Mouse (Mus musculus) left cerebral cortex, postnatal 36 days (tissue): ENCODE data around the gene Gm3233. TPM values are rescaled to one million over a fixed set of nuclear protein-coding genes. Genes with fewer than 3 reads are reported as not detected.
"Not testable (repeated sequence)": the region's sequence is repeated elsewhere in the genome, so short reads cannot be mapped to it uniquely, and the experiment has no call there.

ENCODE experiments used
- DNase-seq, 2 experiments: peaks; one replicate each; pipeline ENCODE4 v3.0.0; 2021 to 2022; ENCODE audit warnings: low spot score in 2 of 2, mixed read lengths in 1 of 2
- intact Hi-C: fragments of 180-260 bp; cut with DNase I; formaldehyde crosslinking; loops from one replicate; pipeline ENCODE4 v1.15.1; 2025
- total RNA-seq, 2 experiments: library from RNA; stranded (reverse); gene quantifications; 2 replicates each; pipeline ENCODE4 v1.2.3; 2021

Gm3233 gene
- not detected for total RNA-seq

DNA sequence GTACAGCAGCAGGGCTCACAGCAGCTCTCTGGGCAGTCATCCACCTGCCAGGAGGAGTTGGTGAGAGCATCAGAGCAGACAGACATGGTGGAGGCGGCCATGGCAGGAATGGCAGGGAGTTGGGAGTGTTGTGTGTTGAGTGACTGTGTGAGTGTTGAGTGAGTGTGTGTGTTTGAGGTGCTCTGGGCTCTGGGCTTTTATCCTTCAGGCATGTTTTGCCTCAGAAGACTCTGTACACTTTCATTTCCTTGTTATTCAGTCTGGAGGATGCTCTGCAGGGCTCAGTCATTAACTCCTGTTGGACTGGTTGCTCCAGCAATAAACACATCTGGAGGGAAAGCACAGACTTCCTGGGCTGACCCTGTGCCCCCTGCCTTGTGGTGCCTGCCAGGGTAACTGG, at the start of gene Gm3233:
Gene Gm3233 (minus strand): TSS at position 101 of the 400 bp plus-strand sequence.
- DNase-seq, intact Hi-C loops: not testable (repeated sequence)

DNA sequence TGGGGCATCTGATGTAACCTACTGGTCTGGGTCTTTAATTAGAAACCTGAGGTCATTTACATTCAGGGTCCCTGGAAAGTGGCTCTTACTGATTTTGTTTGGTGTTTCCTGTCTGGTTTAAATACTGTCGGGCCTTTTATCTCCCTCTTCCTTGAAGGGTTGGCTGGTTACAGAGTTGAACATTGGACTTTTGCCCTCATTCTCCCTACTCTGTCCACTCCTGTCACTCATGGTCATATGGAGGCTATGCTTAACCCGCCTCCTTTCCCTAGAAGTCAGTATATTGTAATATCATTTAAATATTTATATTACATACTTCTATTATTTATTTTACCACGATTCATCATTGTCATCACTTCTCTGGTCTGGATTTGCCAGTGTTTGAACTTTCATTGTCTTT, 44.6 kb upstream of the Gm3233 start:
- intact Hi-C loops = no loop called here
- DNase-seq = no peak

DNA sequence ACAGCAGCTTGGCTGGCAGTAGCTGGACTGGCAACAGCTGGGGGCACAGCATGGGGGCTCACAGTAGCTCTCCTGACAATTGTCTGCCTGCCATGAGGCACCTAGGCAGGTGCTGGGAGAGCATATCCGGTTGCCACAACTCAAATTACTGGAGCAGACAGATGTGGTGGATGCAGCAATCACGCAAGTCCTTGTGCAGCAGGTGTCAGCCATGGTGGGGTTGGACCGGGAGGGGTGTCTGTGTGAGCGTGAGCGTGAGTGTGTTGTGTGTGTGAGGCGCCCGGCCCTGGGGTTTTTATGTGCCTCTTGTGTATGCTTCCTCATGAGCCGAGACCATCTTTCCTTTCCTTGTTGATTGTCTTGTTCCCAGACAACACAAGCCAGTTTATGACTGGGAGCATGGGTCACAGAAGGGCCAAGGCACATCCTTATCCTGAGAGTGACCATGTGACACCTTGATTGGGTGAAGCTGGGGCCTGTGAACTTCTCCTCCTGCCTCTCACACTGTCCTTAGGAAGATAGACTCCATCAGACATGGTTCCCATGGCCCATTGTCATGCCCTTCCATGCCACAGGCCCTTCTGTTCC, 39.5 kb upstream of the Gm3233 start, which contains the start of gene Gm19668:
Gene Gm19668 (minus strand): TSS at position 213 of the 588 bp plus-strand sequence.
- no peak for DNase-seq
- intact Hi-C loops = no loop called here

DNA sequence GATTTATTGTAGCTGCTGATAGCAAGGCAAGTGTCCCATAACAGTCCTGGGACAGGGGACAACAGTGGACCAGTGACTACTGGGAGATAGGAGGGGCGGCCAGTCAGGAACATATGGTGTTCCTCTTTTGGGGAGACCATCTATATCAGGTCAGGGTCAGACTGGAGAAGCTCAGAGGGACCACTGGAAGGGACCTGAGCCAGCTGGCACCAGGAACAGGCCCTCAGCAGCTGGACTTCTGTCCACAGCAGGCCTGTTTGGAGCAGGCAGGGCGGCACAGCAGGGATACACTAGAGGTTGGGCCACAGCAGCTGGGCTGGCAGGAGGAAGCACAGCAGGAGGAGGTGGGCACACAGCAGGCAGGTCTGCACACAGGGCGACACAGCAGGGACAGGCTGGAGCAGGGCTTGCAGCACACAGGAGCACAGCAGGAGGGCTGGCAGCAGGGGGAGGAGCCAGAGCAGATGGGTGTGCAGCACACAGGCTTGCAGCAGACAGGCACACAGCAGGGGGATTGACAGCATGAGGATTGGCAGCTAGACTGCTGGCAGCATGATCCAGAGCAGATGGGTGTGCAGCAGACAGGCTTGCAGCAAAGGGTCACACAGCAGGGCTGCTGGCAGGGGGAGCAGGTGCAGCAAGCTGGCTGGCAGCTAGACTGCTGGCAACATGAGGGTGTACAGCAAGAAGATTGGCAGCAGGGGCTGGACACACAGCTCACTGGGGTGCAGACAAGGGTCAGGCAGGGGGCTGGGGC, 38.9 kb upstream of the Gm3233 start:
- intact Hi-C loops = not testable (repeated sequence)

DNA sequence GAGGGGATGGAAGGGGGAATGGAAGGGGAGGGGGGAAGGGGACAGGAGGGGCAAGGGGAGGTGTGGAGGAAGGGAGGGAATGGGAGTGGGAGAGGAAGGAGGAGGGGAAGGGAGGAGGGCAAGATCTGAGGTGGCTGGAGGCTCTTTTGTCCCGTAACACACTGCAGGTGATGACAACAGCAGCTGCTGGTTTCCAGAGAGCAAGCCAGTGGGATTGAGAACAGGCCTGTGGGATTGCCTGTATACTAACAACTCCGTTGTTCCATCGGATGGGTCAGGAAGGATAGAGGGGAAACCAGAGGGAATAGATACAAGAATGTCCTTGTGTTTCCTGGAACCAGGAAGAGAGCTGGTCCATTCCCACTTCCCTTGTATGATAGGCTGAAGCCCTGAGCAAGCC, 38.2 kb upstream of the Gm3233 start:
- intact Hi-C loops = no loop called here
- DNase-seq = no peak

More for the DNA sequence above, 38.9 kb upstream of the Gm3233 start:
- not testable (repeated sequence) for DNase-seq

DNA sequence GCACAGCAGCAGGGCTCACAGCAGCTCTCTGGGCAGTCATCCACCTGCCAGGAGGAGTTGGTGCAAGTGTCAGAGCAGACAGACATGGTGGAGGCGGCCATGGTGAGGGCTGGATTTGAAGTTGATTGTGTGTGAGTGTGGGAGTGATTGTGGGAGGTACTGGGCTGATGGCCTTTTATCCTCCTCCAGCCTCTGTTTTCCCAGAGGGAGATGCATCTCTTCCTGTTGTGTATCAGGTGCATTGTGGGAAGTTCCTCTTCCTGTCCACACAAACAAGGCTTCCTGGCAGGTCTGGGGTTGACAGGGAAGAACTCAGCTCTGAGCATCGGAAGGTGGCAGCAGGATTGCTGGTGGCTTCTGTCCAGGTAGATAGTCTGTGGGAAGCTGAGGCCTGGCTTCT, 35.5 kb upstream of the Gm3233 start, which contains the start of gene Gm9639:
Gene Gm9639 (minus strand): TSS at position 101 of the 400 bp plus-strand sequence.
- no peak for DNase-seq
- intact Hi-C loops = no loop called here

DNA sequence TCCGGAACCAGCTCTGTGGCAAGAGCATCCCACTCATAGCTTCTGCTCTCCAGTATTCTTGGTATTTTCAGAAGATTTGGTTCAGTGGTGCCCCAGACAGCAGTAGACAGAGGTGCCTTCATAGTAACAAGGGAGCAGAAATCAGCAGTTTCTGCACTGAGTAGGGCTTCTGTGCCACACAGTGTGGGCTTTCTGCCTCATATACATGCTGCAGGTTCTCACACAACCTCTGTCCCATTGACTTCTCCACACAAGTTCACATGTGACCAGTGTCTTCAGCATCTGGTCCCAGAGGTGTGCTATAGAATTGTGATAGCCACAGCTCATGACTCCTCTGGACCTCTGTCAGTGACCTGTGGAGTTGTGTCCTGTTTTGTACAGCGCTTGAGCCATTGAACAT, 29.1 kb upstream of the Gm3233 start:
- DNase-seq = no peak
- intact Hi-C loops = no loop called here

DNA sequence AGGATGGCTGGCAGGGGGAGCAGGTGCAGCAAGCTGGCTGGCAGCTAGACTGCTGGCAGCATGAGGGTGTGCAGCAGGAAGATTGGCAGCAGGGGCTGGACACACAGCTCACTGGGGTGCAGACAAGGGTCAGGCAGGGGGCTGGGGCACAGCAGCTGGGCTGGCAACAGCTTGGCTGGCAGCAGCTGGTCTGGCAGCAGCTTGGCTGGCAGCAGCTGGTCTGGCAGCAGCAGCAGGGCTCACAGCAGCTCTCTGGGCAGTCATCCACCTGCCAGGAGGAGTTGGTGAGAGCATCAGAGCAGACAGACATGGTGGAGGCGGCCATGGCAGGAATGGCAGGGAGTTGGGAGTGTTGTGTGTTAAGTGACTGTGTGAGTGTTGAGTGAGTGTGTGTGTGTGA, 28.4 kb upstream of the Gm3233 start, which contains the start of gene Gm7137:
Gene Gm7137 (minus strand): TSS at position 325 of the 400 bp plus-strand sequence.
- peak; percentile 23 for DNase-seq
- intact Hi-C loops = not testable (repeated sequence)

DNA sequence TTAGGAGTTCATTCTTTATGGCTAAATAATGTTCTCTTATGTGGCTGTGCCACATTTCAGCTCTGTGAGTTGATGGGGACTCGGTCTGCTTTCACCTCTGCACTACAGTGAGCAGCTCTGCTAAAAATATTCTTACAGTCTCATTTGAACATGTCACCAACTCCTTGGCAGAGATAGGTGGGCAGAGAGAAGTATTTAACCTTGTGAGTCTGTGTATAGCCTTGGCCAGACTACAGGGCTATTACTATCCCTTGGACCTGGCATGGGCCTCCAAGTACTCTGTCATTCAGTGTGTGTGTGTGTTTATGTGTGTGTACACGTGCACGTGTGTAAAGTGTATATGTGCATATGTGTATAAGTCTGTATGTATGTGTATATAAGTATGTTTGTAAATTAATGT, 23.9 kb upstream of the Gm3233 start:
- intact Hi-C loops, DNase-seq: not testable (repeated sequence)

DNA sequence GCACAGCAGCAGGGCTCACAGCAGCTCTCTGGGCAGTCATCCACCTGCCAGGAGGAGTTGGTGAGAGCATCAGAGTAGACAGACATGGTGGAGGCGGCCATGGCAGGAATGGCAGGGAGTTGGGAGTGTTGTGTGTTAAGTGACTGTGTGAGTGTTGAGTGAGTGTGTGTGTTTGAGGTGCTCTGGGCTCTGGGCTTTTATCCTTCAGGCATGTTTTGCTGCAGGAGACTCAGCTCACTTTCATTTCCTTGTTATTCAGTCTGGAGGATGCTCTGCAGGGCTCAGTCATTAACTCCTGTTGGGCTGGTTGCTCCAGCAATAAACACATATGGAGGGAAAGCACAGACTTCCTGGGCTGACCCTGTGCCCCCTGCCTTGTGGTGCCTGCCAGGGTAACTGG, 23.0 kb upstream of the Gm3233 start, which contains the start of gene Gm3250:
Gene Gm3250 (minus strand): TSS at position 101 of the 400 bp plus-strand sequence.
- intact Hi-C loops, DNase-seq: not testable (repeated sequence)

DNA sequence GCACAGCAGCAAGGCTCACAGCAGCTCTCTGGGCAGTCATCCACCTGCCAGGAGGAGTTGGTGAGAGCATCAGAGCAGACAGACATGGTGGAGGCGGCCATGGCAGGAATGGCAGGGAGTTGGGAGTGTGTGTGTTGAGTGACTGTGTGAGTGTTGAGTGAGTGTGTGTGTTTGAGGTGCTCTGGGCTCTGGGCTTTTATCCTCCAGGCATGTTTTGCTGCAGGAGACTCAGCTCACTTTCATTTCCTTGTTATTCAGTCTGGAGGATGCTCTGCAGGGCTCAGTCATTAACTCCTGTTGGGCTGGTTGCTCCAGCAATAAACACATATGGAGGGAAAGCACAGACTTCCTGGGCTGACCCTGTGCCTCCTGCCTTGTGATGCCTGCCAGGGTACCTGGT, 17.4 kb upstream of the Gm3233 start, which contains the start of gene Gm7138:
Gene Gm7138 (minus strand): TSS at position 101 of the 400 bp plus-strand sequence.
- DNase-seq, intact Hi-C loops: not testable (repeated sequence)

DNA sequence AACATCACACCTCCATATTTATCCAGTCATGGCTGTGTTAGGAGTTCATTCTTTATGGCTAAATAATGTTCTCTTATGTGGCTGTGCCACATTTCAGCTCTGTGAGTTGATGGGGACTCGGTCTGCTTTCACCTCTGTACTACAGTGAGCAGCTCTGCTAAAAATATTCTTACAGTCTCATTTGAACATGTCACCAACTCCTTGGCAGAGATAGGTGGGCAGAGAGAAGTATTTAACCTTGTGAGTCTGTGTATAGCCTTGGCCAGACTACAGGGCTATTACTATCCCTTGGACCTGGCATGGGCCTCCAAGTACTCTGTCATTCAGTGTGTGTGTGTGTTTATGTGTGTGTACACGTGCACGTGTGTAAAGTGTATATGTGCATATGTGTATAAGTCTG, 12.7 kb upstream of the Gm3233 start:
- DNase-seq, intact Hi-C loops: not testable (repeated sequence)

DNA sequence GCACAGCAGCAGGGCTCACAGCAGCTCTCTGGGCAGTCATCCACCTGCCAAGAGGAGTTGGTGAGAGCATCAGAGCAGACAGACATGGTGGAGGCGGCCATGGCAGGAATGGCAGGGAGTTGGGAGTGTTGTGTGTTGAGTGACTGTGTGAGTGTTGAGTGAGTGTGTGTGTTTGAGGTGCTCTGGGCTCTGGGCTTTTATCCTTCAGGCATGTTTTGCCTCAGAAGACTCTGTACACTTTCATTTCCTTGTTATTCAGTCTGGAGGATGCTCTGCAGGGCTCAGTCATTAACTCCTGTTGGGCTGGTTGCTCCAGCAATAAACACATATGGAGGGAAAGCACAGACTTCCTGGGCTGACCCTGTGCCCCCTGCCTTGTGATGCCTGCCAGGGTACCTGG, 11.7 kb upstream of the Gm3233 start, which contains the start of gene Gm3238:
Gene Gm3238 (minus strand): TSS at position 101 of the 400 bp plus-strand sequence.
- intact Hi-C loops, DNase-seq: not testable (repeated sequence)

DNA sequence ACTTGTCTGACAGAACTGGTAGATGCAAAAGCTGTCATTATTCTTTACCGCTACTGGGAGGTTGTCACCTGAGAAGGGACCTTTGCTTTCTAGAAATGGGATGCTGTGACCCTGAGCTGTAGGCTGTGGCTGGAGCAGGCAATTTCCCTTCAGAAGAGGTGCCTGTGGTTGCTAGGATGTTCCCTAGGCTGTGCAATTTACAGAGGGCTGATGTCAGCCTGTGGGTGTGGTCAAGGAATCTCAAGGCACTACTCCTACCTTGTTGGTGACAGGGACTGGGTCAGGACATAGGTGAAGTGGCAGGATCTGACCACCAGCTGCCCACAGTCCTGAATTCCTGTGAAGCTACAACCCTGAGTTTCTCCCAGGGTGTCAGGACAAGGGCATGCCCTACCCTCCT, 10.2 kb upstream of the Gm3233 start:
- no peak for DNase-seq
- intact Hi-C loops = no loop called here

DNA sequence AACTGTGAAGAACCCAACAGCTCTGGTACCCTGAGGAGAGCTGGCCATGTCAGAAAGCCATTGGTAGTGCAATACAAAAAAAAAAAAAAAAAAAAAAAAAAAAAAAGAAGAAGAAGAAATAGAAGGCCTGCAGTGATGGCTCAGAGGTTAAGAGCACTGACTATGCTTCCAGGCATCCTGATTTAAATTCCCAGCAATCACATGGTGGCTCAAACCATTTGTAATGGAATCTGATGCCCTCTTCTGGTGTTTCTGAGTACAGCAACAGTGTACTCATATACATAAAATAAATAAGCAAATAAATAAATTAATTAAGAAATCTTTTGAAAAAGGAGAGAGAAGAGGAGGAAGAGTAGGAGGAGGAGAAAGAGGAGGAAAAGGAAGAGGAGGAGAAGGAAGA, 6.0 kb downstream of the Gm3233 start:
- intact Hi-C loops = no loop called here
- no peak for DNase-seq

DNA sequence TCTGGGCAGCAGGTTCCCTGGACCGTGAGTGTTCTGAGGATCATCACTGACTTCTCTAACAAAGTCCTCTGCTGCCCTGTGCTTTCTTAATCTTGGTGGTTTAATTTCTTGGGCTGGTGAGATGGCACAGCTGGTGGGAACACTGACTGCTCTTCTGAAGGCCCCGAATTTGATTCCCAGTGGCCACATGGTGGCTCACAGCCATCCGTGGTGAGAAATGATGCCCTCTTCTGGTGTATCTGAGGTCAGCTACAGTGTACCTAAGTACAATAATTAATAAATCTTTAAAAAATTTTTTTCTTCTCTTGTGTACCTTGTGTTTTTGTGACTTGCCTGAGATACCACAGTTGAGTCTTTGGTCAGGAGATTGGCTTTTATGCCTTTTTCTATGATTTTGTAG, 7.2 kb downstream of the Gm3233 start:
- intact Hi-C loops, DNase-seq: not testable (repeated sequence)

DNA sequence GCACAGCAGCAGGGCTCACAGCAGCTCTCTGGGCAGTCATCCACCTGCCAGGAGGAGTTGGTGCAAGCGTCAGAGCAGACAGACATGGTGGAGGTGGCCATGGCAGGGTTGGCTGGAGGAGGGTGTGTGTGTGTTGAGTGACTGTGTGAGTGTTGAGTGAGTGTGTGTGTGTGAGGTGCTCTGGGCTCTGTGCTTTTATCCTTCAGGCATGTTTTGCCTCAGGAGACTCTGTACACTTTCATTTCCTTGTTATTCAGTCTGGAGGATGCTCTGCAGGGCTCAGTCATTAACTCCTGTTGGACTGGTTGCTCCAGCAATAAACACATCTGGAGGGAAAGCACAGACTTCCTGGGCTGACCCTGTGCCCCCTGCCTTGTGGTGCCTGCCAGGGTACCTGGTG, 8.2 kb downstream of the Gm3233 start, which contains the start of gene Gm9736:
Gene Gm9736 (minus strand): TSS at position 101 of the 400 bp plus-strand sequence.
- DNase-seq, intact Hi-C loops: not testable (repeated sequence)

DNA sequence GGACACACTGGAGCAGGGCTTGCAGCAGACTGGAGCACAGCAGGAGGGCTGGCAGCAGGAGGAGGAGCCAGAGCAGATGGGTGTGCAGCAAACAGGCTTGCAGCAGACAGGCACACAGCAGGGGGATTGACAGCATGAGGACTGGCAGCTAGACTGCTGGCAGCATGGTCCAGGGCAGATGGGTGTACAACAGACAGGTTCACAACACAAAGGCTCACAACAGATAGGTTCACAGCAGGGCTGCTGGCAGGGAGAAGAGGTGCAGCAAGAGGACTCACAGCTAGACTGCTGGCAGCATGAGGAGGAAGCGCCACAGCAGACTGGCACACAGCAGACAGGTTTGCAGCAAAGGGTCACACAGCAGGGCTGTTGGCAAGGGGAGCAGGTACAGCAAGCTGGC, 8.8 kb downstream of the Gm3233 start:
- intact Hi-C loops, DNase-seq: not testable (repeated sequence)

DNA sequence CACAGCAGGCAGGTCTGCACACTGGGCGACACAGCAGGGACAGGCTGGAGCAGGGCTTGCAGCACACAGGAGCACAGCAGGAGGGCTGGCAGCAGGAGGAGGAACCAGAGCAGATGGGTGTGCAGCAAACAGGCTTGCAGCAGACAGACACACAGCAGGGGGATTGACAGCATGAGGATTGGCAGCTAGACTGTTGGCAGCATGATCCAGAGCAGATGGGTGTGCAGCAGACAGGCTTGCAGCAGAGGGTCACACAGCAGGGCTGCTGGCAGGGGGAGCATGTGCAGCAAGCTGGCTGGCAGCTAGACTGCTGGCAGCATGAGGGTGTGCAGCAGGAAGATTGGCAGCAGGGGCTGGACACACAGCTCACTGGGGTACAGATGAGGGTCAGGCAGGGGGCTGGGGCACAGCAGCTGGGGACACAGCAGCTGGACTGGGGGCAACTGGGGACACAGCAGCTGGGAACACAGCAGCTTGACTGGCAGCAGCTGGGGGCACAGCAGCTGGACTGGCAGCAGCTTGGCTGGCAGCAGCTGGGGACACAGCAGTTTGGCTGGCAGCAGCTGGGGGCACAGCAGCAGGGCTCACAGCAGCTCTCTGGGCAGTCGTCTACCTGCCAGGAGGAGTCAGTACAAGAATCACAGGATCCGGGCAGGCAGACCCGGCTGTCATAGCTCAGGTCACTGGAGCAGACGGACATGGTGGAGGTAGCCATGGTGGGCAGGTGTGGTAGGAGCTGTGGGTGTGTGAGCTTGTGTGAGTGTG, 17.4 kb downstream of the Gm3233 start, which contains the start of gene Gm18596:
Gene Gm18596 (minus strand): TSS at position 715 of the 765 bp plus-strand sequence.
- intact Hi-C loops, DNase-seq: not testable (repeated sequence)

DNA sequence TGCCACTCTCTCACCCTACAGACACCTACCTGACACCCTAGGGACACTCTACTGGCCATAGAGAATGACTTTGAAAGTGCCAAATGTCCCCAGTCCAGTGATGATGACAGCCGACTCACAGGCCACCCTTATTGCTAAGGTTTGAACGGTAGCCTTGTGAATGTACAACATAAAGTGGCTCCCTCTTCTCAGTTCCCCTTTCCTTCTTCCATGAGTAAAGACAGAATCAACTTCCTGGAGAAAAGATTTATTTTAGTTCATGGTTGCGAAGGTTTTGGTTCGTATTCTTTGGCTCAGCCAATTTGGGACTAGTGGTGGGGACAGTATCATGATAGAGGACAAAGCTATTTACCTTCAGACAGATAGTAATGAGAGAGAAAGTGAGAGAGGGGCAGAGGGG, 20.6 kb downstream of the Gm3233 start:
- intact Hi-C loops = no loop called here
- DNase-seq = no peak
